In genomic region chr10:105286221-105286620, GRCm38 (mm10) we compare ENCODE assay signal across 19 mouse cellular contexts.
DNase-seq lines count a peak whose midpoint lies in the region; ATAC-seq lines count a peak whose summit lies in the region.
"Had no signal": no experiment of that assay in that cellular context is flagged by ENCODE, and none has a peak within 500 bp of the region (broad histone marks: within the 10 kb centered on the region; RNA-seq: fewer than 3 reads in every experiment).

No protein-coding gene starts in this region.

- ATAC-seq in frontal cortex, adult (ENCODE audit: low TSS enrichment) = peak; percentile 90
- ATAC-seq: forebrain, embryonic 13.5 days; hindbrain, embryonic 16.5 days; liver, embryonic 12.5 days; liver, postnatal 0 days; midbrain, embryonic 16.5 days; Patski had no signal

- DNase-seq in frontal cortex, postnatal 25 days (ENCODE audit: low spot score in 2 of 2) = no peak
- peak; percentile 43 to 44 for DNase-seq in right cerebral cortex, adult 2 months (ENCODE audit: low spot score in 2 of 2)
- DNase-seq in right cerebral cortex, postnatal 4 days = no peak
- DNase-seq in left cerebral cortex, postnatal 14 days (ENCODE audit: low spot score in 2 of 2) = peak; percentile 19 to 47
- DNase-seq in adipocyte (ENCODE audit: low spot score) = no peak
- DNase-seq in adrenal gland, adult 2 months = no peak
- no peak for DNase-seq in heart, adult 8-10 months (ENCODE audit: low spot score)
- DNase-seq: adrenal gland, postnatal 25 days; cerebellum, postnatal 14 days; kidney, adult 2 months; liver, postnatal 0 days; lung, postnatal 36 days; thymus, postnatal 4 days had no signal

- intact Hi-C loops in left cerebral cortex, postnatal 14 days (cut with DNase I) = loop anchor here (10.0 kb wide), 1 partner anchor 289 kb away; the partner anchor contains the start of gene Tmtc2

Comparison
In these comparisons a context has a peak if more than half of its experiments do, and no peak if none do; other contexts are left out.
1. DNase-seq: peak in right cerebral cortex, adult 2 months (2 of 2) and left cerebral cortex, postnatal 14 days (2 of 2); none in frontal cortex, postnatal 25 days (0 of 2), right cerebral cortex, postnatal 4 days (single experiment), adipocyte (single experiment), adrenal gland, adult 2 months (single experiment) and heart, adult 8-10 months (single experiment).